Mouse (Mus musculus) adrenal gland (tissue): ENCODE results near the gene Ankrd44.

Source experiments
- intact Hi-C: fragments of 180-260 bp; cut with DNase I; formaldehyde crosslinking; loops from one replicate; pipeline ENCODE4 v1.15.1; 2025

Ankrd44 gene

DNA sequence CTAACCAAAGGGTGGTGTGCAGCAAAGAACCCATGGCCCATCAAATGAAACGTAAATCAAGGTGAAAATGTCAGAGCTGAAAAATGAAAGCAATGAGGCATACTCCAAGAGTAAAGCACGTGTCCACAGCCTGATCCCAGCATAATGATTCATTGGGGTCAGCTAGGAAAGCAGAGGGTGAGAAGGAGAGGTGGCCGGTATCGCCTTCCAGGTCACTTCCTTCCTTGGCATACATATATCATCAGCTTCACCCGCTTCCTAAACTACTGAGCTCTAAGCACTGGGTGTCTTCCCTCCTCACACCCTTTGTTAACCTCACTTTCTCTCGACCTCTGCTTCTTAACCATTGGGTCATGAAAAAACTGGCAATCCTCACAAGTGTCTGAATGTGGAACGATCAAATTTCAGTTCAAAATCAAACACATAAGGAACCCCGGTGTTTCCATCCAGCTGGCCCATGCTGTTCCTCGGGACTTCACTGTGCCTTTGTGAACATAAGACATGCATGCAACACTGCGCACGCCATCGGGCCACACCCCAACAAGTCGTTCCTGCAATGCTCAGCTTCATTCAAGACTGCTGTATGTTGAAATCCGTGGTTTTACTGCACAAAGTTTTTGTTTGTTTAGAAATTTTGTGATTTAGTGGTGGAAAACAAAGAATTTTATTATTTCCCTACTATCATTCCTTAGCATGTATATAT lies 101.9 kb downstream of the Ankrd44 start:
- intact Hi-C loops, result no loop called here

DNA sequence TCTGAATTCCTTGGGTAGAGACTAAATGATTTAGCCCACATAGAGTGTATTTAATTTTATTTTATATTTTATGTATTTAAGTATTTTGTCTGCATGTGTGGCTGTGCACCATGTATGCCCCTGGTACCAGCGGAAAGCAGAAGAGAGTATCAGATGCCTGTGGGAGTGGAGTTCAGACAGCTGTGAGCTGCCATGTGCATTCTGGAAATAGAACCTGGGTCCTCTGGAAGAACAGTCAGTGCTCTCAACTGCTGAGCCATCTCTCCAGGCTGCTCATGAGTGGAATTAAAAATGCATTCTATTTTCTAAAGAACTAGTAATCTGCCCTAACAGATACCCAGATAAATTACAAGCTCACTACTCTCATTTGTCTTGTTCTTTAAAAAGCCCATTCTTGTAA lies 104.4 kb downstream of the Ankrd44 start:
- intact Hi-C loops, result no loop called here

DNA sequence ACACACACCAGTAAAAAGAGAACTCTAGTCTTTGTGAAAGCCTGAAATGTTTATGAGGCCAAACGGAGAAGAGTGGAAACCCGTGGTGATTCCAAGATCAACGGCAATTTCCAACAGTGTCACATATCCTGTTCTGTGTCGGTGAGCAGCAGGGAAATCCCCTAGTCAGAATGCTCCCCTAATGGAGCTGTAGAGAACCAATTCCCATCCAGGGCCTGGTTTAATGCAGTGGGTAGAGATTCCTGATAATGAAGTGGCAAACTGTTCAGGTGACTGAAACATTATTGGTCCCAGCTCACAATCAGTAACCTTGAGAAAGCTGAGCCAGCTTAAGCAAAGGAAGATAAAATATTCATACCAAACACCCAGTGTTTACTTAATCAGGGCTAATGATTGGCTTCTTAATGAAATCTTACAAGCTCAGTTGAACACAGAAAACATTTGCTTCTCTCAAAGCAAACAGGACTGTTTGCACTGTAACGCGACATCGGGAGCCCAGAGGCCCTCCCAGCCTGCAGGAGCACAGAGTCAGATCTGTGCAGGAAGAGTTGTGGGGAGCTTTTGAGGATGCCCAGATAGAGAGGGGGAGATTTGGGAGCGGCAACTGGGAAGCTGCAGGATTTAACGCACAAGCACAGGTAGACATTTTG lies 110.9 kb downstream of the Ankrd44 start:
- intact Hi-C loops, result no loop called here

DNA sequence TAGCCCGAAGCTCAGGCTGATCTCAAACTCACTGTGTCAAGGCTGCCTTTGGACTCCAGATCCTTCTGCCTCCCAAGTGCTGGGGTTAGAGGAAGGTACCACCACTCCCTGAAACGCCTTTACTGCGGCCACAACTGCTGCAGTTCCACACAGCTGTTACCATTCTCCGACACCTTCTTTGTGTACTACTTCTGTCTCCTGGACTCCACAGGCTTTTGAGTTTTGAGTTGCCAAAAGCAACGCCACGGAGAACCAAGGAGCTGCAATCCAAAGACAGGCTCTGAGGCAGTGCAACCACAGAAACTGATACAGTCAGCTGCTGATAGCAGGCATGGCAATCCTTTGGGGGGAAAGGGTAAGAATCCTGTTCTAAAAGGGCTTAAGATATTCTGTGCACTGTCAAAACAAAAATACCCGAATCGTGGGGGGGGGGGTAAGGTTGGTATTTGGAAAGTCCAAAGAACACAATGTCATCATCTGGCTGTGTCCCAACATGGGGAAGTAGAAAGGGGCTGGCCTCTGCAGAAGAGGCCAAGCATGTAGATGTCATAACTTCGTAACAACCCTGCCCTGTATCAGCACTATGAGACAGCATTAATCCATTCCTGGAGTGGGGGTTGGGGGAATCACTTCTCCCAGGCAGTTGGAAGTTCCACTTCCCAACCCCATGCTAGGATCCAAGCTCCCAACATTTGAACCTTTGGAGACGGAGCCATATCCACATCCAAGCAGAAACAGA lies 116.2 kb downstream of the Ankrd44 start:
- intact Hi-C loops, result no loop called here

DNA sequence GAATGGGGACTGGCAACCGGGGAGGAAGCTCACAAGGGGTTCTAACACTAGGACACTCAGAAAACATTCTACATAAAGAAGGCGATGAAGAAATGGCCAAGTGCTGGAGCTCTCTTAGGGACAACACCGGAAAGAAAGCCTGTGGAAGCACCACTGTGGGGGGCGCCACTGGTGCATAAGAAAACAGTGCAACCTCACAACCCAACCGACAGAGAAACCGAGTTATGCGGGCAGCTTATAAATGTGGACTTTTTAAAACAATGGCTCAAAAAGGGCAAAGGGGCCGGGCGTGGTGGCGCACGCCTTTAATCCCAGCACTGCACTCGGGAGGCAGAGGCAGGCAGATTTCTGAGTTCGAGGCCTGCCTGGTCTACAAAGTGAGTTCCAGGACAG lies 117.1 kb downstream of the Ankrd44 start:
- intact Hi-C loops, result no loop called here

DNA sequence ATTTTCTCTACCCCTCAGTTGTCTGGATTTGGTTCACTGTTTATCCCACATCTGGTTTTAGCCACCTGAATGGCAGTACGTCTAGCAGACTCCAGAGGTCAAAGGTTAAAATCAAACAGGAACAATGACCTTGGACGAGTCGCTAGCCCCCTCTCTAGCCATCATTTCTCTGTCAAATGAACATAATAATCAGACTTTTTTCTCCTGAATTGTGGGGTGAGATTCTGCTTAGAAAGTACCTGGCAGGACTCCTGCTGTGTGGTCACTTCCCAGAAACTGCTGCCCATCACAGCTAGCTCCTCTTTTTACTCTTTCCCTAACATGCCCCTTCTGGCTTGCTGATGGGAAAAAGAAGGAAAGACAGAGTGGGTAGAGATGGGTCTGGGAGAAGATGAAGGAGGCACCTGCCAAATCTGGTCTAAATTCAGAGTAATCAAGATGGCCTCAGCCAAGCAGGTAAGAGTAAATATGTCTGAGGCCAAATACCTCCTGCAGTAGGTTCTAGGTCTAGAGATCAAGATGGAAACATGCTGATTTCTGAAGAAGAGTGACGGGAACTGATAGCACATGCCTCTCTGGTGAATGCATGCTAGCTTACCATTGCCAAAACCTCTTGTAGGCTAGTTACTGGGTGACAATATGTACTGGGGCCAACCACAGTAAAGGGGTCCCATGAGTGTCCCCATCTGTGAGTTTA lies 117.6 kb downstream of the Ankrd44 start:
- intact Hi-C loops, result no loop called here

DNA sequence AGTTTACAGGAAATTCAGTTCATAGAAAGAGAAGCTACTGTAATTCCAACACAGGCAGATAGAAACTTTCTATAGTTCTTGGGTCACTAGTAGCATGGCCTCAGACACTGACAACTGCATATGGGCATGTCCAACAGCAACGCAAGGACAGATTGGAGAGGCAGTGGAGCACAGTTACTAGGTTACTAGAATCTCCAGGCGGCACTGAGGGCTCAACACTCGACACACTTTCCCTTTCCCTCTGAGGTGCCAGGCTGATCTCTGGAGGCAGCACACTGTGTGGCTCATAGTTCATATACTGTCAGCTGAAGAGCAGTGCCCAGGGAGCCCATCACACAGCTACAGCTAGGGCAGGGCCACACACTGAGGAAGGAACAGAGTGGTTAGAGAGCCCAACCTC lies 118.4 kb downstream of the Ankrd44 start:
- intact Hi-C loops, result no loop called here

DNA sequence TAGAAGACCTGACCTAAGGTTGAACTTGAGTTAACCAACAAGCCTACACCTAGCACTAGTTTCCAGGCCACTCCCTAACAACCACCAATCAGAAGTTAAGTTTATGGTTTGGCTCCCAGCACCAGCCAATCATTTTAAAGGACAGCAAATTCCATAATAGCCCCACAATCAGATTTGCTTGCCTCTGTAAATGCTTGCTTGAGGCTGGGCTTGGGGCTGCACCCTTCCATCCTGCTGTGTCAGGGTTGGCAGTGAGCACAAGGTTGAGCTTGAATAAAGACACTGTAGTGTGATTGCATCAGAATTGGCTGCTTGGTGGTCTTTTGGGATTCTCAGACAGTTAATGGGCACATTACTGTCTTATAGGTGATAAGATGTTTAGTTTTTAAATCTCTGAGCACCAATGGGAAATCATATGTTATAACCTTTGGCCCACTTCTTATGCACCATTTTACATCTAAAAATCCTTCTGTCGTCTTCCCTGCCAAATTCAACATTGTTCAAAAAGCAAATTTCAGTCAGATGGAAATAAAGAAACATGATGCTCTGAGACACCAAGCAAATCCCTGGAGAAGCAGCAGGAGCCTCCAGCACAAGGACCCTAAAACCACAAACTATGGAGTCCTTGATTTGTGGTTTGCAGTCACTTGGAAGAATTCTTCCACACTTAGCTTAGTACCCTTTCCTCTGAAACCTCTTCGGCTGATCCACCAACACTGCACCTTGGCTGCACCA lies 119.9 kb downstream of the Ankrd44 start:
- intact Hi-C loops, result no loop called here

DNA sequence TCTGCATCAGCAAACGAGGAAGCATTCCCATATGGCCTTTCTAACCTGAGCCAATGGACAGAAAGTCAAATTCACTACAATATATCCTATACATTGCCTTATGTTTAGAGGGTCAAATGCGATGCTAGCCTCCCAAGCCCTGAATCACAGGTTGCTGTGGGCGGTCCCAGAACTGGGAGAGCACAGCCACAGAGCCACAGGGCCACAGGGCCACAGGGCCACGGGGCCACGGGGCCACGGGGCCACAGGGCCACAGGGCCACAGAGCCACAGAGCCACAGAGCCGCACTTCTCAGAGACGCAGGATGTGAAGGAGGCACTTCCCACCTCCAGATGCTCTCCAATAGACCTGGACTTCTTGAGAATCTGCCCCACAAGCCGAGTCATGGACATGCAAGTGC lies 121.8 kb downstream of the Ankrd44 start:
- intact Hi-C loops, result no loop called here

DNA sequence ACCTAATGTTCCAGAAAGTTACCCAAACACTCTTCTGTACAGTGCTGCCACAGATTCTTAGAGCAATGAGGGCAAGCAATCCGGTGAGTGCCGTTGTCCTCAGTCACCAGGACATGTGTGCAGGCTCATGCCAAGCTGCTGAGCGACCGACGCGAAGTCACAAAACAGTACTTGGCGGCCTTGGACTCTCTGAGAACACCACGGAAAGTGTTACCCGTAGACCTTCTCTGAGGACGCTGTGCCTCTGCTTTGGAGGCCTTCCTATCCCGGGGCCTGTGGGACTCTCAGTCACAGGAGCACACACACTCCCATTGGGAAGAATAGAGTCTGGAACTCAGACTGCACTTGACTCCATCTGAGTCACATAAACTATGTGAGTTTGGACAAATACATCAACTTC lies 123.5 kb downstream of the Ankrd44 start:
- intact Hi-C loops, result no loop called here

DNA sequence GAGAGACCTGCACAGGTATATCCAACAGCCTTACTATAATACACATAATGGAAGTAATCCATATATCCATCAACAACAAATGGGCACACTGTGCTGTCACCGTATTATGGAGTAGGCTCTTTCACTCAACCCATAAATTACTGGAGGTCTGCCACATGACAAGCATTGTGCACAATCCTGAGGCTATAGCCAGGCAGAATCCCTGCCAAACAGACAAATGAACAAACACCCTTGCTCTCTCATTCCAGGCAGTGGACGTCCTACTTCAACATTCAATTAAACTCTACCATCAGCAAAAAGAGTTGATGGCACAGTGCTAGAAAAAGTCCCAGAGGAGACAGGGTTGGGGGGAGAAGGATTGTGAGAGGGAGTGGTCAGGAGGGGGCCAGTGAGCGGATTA lies 124.9 kb downstream of the Ankrd44 start:
- intact Hi-C loops, result no loop called here

DNA sequence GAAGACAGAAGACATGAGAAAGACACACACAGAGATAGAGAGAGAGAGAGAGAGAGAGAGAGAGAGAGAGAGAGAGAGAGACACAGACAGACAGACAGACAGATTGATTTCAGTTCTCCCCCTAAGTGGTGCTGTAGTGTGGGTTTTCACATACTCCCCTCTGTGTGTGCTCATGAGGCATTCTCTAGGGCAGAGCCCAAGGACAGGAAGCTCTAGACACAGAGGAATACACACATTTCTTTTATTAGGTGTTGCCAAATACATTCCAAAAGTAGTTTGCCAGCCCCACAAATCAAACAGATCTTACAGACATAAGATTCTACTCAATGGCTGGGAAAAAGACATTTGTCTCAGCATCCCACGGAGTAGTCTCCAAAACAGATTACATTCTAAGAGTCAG lies 126.8 kb downstream of the Ankrd44 start:
- intact Hi-C loops, result no loop called here

DNA sequence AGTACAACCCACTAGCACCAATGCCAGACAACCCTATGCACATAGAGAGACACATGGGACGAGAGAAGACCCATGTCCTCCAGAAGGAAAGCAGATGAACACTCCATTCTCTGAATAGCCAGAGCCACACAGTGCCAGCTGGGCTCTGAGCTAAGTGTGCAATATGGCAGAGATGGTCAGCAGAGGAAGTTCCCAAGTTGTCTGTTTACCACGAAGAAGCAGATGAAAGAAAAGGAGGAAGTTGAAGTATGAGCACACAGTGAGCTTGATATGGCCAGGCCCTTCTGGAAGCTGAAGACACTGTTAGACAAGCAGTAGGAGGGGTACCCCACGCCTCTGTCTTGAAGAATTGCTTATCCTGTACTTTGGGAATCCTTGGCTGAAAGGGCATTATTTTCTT lies 127.8 kb downstream of the Ankrd44 start:
- intact Hi-C loops, result no loop called here

DNA sequence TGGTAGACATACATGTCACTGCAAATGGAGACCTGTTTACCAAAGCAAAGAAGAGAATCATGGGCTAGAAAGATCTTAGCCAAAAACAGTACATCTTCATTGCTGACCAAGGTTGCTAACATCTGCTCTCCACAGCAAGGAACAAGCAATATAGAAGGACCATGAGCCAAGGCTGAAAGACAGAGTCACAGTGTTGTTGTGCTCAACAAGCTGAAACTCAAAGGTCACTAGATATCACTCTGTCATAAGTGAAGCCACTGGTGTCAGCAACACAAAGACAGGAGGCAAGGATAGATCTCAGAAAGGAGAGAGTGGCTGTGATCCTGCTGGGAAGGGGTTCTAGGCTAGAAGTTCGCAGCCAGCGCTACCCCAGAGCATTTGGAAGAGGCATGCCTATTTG lies 131.5 kb downstream of the Ankrd44 start:
- intact Hi-C loops, result no loop called here

DNA sequence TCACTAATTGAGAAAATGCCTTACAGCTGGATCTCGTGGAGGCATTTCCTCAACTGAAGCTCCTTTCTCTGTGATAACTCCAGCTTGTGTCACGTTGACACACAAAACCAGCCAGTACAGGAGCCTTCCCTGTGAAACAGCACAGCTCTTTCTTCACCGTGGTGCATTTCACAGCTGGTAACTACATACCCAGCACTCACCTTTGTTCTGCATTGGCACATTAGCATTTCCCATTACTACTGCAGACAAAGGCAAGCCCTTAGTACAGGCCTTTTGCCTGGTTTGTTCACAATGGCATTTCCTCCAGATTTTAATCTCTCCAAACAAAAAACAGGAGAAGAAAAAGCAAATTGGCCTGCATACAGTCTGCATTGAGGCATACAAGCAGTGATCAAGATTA lies 134.8 kb downstream of the Ankrd44 start:
- intact Hi-C loops, result no loop called here

DNA sequence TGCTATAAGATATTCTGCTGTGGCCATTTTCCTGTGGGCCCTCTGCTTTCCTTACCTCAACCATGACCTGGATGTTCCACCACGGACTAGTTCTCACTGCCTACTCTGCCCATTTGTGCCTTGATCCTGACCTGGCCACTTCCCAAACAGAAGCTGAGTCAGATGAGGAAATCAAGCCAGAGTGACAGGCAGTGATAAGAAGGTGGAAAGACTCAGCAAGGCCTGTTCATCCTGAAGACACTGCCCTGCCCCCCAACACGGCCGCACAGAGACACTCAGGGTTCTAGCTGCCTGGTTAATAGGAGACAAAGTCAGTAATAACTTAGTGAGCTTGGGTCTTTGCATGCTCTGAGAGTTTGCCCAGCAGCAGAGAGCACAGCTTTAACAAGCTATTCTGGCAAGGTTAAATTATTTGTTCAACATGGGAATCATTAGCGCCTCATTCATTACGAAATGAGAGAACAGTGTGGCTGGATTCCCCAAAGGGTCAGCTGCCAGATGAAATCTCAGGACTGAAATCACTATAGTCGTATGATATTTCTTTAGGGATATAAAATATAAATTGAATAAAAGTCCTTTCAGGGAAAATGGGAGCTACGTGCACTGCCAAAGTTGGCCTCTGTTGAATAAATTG lies 136.7 kb downstream of the Ankrd44 start:
- intact Hi-C loops, result no loop called here

DNA sequence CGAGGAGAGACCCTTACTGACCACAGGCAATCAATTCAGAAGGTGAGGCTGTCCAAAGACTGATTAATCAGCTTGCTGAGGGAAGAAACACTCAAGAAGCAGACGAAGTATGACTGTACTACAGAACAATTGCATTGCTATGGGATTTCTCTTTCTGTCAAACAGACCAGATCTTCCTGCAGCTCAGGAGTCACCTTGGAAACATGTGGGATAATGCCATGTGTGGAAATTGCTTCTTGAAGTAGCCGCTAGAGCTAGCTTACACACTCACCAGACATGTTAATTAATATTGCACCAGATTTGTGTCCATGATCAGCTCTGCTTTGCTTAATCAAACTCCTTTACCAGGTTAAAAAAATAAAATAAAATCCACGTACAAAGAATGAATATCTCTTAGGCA lies 137.8 kb downstream of the Ankrd44 start:
- intact Hi-C loops, result no loop called here

DNA sequence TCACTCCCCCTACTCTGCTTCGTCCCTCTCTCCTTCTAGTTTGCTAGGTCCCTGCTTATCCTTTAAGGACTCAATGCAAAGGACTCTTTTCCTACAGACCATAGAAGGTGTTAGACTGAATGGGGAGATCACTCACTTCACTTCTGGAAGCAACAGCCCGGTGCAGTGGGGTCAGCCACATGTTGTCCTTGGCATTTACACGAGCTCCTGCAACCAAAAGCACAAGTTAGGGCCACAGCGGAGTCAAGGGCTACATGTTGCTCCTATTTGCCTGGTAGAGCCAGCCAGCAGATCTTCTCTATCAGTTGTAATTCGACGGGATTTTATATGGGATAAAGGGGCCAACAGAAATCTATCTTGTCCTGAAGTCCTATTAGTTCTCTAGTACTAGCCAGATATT lies 148.0 kb downstream of the Ankrd44 start:
- intact Hi-C loops, result no loop called here

DNA sequence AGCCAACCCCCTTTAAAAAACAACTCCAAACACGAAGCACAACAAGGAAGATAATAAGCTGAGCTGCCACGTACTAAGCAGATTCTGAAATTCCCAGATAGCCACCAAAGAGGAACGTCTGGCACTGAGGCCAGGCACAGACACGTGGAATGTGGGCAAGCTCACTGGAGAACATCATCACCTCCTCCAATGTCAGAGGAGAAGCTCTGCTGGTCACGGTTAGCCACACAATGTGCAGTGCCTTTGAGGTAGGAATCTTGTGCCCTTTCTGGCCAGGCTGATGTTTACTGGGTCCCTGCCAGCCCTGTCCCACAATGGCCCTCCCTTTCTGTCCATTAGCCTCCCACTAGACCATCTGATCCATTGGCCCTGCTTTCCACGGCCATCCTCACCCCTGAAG lies 149.1 kb downstream of the Ankrd44 start:
- intact Hi-C loops, result no loop called here

DNA sequence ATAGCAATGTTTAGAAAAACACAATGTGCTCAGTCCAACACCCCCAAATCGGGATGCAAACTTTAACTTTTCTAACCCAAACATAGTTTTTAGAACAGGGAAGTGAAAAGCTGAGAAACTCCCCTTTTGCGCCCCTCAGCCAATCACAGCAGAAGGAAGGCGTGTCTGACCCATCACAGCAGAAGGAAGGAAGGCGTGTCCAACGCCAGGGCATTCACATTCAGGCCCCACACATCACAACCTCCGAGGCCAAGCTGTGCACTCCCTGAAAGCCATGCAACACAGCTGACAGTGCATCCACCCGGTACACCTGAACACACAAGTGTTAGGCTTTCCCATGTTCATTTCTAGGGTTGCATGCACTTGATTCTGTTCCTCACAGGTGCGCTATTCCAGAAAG lies 150.1 kb downstream of the Ankrd44 start:
- intact Hi-C loops, result no loop called here

DNA sequence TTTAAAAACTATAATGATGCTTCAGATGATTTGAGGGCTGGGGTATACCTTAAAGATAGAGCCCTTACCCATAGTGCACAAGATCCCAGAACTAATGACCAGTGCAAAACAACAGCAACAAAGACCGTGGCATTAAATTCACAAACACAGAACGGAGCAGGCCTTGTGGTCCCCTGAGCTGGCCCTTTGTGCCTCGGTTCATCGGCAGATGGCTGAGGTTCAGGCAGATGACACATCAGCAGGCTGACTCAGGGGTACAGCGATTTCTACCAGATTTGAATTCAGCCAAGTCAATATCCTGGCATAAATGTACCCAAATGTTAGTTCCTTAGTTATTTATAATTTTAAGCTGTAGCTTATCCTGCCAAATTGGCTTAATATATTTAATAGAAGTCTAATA lies 153.3 kb downstream of the Ankrd44 start:
- intact Hi-C loops, result no loop called here
